Mouse (Mus musculus): ENCODE measurements at regions not wholly inside any gene's neighbourhood (a gene's known extent, or its start where the extent isn't known, plus 50 kb on each side); places are given as distances from the start of the nearest gene placed in this dataset.

DNA sequence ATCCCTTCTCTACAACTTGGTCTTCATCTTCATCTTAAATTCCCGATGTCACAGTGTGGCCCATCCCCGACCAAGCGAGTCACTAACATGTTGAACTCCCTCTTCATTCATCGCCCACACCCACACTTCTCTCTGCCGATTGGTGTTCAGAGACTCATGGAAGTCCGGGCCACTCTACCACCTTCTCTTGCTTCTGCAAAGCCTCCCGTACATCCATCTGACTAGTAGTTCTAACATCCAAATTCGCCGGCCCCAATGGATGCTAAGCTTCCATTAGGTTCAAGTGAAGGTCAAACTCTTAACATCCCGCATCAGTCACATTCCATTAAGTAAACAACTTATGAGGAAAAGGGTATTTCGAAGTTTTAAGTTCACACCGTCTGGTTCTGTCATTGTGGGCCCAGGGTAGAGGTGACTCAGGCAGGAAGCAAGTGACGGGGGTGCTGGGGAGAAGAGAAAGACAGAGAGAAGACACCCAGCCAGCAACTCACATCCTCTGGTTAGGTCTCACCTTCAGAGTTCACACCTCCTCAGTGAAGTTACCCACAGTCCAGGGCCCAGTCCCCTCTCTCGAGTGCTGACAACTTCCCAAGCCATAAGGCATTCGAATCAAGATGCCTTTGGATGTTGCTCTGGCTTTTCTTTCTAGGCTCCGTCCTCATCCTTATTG is 61.0 kb upstream of the Ubash3b start:
- TF ChIP-seq CTCF (IDR thresholded peaks at IDR 0.05; ENCODE audit: control insufficient read depth, insufficient read depth, insufficient read length) (no peak), MAX (IDR thresholded peaks at IDR 0.05) (no peak), MYOG (IDR thresholded peaks at IDR 0.05; ENCODE audit: control insufficient read depth, extremely low read depth, insufficient read length) (no peak)

Measured in C2C12 (cell line).